Mouse (Mus musculus): ENCODE data around the gene Fam189b.
"Not testable (repeated sequence)": the region's sequence is repeated elsewhere in the genome, so short reads cannot be mapped to it uniquely, and the experiment has no call there.

Gene Fam189b

GRCm38 (mm10) chr3:89183058-89183958 lies at the start of gene Fam189b:
Fam189b (plus strand) TSS chr3:89183143.
- peak; percentile 51 for DNase-seq (ENCODE audit: low read depth, low spot score)

DNA sequence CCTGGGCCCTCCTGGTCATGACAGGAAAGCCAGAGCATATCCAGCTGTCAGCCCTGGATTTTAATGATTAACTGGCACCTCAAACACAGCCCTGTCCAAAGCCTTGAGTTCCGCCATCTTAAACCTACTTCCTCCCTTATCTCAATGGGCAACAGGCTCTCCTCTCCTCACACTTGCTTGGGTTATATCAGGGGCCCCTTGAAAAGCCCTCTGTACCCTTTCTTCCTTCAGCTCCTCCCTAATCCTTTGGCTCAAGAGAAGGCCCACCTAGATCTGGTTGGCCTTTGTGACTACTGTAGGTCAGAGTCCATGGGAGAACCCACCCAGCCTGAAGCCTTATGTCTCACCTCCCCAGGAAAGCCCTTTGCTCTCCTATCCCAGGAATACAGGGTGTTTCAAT lies 49.2 kb upstream of the Fam189b start:
- no peak for DNase-seq (ENCODE audit: low read depth, low spot score)

DNA sequence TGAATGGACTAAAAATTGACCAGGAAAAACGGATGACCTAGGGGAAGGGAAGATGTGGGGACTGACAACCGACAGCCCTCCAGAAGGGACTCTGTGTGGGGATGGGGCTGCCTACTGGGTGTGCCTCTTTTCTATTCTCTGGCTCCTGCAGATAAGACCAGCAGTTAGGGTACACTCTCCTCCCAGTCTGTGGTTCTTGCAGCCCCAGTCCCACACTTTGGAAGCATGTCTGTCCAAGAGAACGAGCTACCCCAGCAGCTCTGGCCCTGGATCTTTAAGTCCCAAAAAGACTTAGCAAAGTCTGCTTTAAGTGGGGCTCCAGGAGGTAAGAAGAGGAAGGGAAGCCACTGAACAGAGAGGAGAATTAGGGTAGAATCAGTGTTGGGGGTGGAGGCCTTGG lies 47.0 kb upstream of the Fam189b start, which contains the start of gene Pklr:
TSS of gene Pklr (plus strand) at position 185 of the 400 bp plus-strand sequence.
- no peak for DNase-seq (ENCODE audit: low read depth, low spot score)

DNA sequence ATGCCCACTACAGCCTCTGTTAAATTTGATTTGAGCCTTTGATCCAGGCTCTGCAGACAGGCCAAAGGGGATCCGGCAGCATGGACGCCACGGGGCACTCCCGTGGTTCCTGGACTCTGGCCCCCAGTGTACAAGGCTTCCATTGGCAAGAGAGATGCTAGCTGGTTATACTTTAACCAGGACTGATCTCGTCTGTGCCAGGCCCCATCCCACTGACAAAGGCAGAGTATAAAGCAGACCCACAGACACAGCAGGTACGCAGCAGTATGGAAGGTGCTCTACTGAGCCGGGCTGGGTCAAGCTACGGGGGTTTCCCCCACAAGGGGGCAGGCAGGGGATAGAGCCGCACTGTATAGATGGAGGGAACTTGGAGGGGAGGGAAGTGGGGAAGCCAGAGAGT lies 46.6 kb upstream of the Fam189b start:
- no peak for DNase-seq (ENCODE audit: low read depth, low spot score)

GRCm38 (mm10) chr3:89144821-89145220 lies 38.1 kb upstream of the Fam189b start:
- DNase-seq (ENCODE audit: low read depth, low spot score), result no peak

DNA sequence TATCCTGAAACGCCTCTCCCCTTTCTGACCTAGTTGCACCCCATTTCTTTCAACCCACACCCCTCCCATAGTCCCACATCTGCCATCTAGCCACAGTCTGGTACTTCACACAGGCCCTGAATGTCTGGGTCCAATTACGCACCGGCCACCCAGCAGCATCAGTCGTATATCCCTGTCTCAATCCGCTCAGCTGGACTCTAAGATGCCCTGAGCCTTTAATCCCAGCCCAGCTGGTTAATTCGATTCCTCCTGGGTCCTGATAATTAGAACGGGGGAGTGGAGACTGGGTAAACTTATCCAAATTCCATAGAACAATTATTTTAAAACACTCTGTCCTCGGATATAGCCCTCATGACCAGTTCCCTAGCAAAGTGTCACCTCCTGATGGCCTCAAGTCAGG lies 37.4 kb upstream of the Fam189b start:
- no peak for DNase-seq (ENCODE audit: low read depth, low spot score)

DNA sequence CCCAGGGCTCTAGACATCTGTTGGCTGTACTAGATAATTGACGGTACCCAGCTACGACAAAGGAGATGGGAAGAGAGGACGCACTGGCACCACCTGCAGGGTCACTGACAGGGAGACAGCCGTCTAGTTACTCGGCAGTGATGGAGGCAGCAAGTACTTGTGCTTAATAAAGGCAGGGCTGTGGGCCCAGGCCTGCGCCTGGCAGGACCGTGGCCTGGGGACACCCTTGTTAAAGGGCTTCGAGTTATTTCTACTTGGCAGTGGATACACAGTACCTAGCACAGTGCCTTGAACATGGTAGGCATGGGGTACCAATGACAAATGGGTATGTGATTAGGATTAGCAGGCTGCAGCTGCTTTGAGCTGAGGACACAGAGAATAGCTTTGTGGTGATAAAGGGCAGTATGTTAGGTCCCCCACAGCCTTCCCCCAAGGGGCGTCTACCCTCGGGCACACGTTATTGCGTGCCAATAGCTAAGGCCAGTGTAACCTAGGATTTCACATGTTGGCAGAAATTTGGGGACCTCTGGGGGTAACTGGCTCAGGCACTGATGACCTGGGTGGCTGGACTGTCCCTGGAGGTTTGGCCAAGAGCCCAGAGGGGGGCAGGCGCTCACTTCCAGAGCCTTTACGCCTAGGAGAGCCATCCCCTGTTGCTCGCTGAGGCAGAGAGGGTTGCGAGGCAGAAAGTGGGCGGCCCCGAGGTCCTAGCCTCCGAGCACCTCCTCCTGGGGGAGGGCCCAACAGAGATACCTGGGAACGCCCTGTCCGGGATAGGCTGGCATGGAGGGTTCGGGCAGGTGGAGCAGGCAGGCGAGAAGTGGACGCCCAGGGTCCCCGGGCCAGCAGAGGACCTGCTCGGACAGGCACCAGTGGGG lies 35.6 kb upstream of the Fam189b start:
- DNase-seq (ENCODE audit: low read depth, low spot score), result no peak

- no peak for DNase-seq (ENCODE audit: low read depth, low spot score)
Observed at GRCm38 (mm10) chr3:89147979-89148311, 35.0 kb upstream of the Fam189b start.

GRCm38 (mm10) chr3:89148567-89148966 lies 34.4 kb upstream of the Fam189b start:
- no peak for DNase-seq (ENCODE audit: low read depth, low spot score)

- DNase-seq (ENCODE audit: low read depth, low spot score), result no peak
Observed at GRCm38 (mm10) chr3:89152084-89152835, 30.7 kb upstream of the Fam189b start.

GRCm38 (mm10) chr3:89156951-89157350 lies 26.0 kb upstream of the Fam189b start:
- DNase-seq (ENCODE audit: low read depth, low spot score), result no peak

DNA sequence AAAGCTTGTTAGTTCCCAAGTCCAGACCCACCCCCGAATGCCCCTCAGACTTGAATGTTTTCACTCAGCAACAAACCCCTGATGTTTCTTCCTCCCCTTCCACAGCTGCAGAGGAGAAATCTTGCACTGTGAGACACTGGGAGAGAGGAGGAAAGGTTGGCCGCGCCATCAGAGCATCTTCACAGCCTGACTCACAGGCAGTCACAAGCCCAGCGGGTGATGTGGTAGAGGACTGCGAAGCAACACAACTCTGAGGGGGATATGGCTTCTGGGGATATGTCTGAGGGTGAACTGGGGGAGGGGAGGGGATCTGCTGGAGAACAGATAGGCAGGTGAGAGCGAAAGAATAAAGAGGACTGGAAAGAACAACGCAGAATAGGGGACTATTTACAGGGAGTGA lies 24.3 kb upstream of the Fam189b start:
- DNase-seq (ENCODE audit: low read depth, low spot score), result no peak

DNA sequence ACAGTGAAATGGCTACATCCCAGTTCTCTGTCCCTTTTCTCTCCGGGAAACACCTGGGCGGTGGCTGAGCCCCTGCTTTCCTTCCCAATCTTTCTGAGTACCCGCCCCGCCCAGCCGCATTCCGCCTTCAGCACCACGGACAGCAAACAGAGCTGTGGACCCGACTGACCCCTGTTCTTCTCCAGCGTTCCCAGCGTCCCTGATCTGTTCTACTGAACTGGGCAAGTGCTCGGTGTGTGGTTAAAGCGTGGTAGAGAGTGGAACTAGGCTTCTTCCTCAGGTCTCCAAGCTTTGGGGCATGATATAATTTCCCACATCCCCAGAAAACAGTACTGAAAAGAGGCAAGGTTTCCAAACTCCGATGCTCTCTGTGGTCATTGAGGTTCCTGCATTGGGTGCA lies 23.7 kb upstream of the Fam189b start:
- peak; percentile 41 for DNase-seq (ENCODE audit: low read depth, low spot score)

DNA sequence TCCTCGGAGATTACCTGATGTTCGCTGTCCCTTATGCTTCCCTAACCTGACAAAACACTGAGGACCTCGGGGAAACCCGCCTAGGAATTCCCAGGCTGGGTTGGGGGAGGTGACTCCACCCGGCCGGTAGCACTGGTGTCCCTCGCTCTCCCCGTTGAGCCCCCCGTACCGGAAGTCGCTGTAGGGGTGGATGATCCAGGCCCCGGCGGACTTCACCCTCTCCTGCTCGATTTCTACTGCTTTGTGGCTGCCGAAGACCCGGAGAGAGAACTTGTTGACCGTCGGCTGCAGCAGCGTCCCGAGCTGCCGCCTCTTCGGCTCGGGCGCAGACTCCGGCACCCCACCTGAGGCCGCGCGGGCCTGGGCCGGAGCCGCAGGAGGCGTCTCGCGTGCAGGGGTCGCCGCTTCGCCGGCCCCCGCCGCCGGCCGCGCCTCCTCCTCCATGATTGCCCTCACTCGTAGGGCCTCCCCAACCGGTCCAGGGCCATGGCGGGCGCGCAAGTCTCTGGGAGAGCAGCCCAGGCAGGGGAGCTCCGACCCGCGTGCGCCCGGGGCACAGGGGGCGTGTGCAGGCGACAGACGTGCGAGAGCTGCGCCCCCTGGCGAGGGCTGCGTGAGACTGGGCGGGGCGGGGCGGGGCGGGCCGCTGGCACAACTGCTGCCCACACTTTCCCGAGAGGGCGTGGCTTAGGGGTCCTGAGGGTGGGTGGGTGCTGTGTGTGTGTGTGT lies 23.2 kb upstream of the Fam189b start, which contains the start of gene Hcn3:
TSS of gene Hcn3 (minus strand) at position 581 of the 729 bp plus-strand sequence.
- DNase-seq (ENCODE audit: low read depth, low spot score), result peak; percentile 42

GRCm38 (mm10) chr3:89161207-89161606 lies 21.7 kb upstream of the Fam189b start:
- not testable (repeated sequence) for DNase-seq (ENCODE audit: low read depth, low spot score)

DNA sequence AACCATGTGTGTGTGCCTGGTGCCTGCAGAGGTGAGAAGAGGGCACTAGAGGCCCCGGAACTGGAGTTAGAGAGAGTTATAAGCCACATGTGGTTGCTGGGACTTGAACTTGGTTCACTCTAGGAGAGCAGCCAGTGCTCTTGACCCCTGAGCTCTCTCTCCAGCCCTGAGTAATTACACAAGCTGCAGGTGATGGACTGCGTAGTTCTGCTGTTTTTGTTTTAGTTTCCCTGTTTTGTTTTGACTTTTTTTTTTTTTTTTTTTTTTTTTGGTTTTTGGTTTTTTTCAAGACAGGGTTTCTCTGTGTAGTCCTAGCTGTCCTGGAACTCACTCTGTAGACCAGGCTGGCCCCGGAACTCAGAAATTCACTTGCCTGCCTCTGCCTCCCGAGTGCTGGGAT lies 21.2 kb upstream of the Fam189b start:
- DNase-seq (ENCODE audit: low read depth, low spot score), result no peak

DNA sequence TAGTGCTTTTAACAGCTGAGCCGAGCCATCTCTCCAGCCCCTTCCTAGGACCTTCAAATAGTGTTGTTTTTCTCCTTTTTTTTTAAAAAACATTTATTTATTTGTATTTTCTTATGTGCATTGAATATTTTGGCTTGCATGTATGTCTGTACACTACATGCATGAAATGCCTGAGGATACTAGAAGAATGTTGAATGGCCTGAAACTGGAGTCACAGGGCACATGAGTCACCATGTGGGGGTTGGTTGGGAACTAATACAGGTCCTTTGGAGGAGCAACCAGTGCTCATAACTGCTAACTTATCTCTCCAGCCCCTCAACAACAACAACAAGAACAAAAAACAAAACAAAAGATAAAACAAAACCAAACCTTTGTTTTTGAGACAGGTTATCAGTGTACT lies 19.8 kb upstream of the Fam189b start:
- peak; percentile 93 for DNase-seq (ENCODE audit: low read depth, low spot score)

DNA sequence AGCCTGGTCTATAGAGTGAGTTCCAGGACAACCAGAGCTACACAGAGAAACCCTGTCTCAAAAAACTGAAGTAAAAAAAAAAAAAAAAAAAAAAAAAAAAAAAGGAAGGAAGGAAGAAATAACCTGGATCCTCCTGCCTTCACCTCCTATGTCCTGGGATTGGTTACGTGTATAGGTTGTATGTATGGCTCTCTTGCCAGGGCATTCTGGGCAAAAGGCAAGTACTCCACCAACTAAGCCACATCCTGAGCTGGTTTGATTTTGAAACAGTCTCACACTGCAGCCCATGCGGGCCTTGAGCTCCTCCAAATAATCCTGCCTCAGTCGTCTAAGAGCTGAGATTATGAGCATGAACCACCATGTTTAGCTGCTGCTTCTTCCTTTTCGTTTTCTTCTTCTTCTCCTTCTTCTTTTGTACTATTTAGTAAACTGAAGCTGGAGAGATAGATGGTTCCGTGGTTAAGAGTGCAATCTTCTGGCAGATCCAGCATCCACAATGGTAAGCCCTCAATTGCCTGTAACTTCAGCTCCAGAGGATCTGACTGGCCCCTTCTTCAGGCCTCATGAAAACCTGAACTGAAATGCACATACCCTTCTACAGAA lies 19.2 kb upstream of the Fam189b start:
- DNase-seq (ENCODE audit: low read depth, low spot score), result peak; percentile 28

- DNase-seq (ENCODE audit: low read depth, low spot score), result peak; percentile 92
Observed at GRCm38 (mm10) chr3:89164506-89165267, 18.3 kb upstream of the Fam189b start, which contains the start of gene Clk2. Clk2 (plus strand) TSS chr3:89164795.

Data from 3T3-L1 (cell line).